Mouse (Mus musculus): ENCODE measurements around the gene Chd3.

DNA sequence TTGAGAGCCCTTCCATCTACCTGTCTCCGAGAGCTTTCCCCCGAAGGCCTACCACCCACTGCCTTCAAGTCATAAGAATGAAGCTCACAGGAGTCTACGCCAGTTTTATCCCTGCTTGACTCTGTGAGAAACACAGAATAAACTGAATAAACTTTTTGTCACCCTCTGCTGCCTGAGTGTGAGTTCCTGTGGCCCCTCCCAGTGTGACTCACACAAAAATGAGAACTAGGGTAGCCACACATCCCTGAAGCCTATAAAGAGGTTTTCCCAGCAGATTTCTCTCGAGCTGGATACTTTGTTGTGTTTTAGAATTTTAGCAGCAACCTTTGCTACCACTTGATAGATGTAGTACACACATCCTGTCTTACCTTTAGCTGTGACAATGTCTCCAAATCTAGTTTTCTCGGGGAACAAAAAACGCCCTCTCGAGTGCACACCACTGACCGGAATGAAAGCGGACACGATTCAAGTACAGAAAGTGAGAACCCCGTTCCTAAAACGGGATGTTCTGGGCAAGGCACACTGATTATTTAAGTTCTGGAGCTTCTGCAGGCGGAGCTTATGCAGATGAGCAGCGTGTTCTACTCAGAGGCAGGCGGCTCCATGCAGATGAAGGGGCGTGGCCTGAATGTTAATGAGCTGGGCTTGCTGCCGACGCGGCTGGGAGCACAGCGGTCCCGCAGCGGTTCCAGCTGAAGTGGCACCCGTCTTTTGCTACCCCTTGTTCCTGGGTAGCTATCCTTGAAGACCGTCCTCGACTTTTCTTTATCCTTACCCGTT lies 43.4 kb downstream of the Chd3 start, which contains the start of gene Kcnab3:
- TF ChIP-seq EP300 (IDR thresholded peaks at IDR 0.05; ENCODE audit: low read depth) (no peak), CTCF (IDR thresholded peaks at IDR 0.05; ENCODE audit: low read depth) (no peak)

Measured in liver, embryonic 14.5 days (tissue).